Mouse (Mus musculus): ENCODE data around the gene Slc26a10.

GRCm38 (mm10) chr10:127127711-127128279 lies 52.6 kb downstream of the Slc26a10 start:
- TF ChIP-seq CTCF (IDR thresholded peaks at IDR 0.05; ENCODE audit: low read depth) (no peak), EP300 (IDR thresholded peaks at IDR 0.05; ENCODE audit: low read depth) (peak; percentile 35)
